Mouse (Mus musculus) stomach, embryonic 16.5 days (tissue): ENCODE measurements at regions not wholly inside any gene's neighbourhood (a gene's known extent, or its start where the extent isn't known, plus 50 kb on each side); places are given as distances from the start of the nearest gene placed in this dataset.

ENCODE experiments used
- ATAC-seq: fragments of 200-750 bp; cut with Nextera tagmentation; 2 replicates; pipeline ENCODE4 v1.8.0; 2017; ENCODE audit warnings: moderate number of reproducible peaks, moderate TSS enrichment; ENCODE audit not compliant: insufficient read depth, low FRiP score
- H3K27ac ChIP-seq: fragments of 300-500 bp; sonication (generic); 2 replicates; pipeline ENCODE4 v1.5.1; 2014; ENCODE audit warnings: low read length
- H3K27me3 ChIP-seq: fragments of 300-500 bp; sonication (generic); 2 replicates; pipeline ENCODE4 v1.6.1; 2014; ENCODE audit warnings: low read length, control low read depth, mixed read lengths; ENCODE audit not compliant: control insufficient read depth, insufficient read depth
- H3K36me3 ChIP-seq: fragments of 300-500 bp; sonication (generic); 2 replicates; pipeline ENCODE4 v1.6.1; 2014; ENCODE audit warnings: low read length; ENCODE audit not compliant: control insufficient read depth, insufficient read depth
- H3K4me1 ChIP-seq: fragments of 300-500 bp; sonication (generic); 2 replicates; pipeline ENCODE4 v1.6.1; 2014; ENCODE audit warnings: low read length, control low read depth, mixed read lengths; ENCODE audit not compliant: control insufficient read depth, insufficient read depth
- H3K4me2 ChIP-seq: fragments of 300-500 bp; sonication (generic); 2 replicates; pipeline ENCODE4 v1.6.1; 2014; ENCODE audit warnings: low read depth, low read length, mixed read lengths
- H3K4me3 ChIP-seq: fragments of 300-500 bp; sonication (generic); replicated peaks from 2 replicates; pipeline ENCODE4 v1.5.1; 2014; ENCODE audit warnings: mild to moderate bottlenecking, low read length
- H3K9ac ChIP-seq: fragments of 300-500 bp; sonication (generic); 2 replicates; pipeline ENCODE4 v1.6.1; 2014; ENCODE audit warnings: low read length
- H3K9me3 ChIP-seq: fragments of 300-500 bp; sonication (generic); replicated peaks from 2 replicates; pipeline ENCODE4 v1.6.1; 2016; ENCODE audit warnings: low read length, control low read depth; ENCODE audit not compliant: control insufficient read depth
- WGBS: fragments of 180-500 bp; shearing (Covaris S2); extraction: QIAGEN DNeasy Blood & Tissue Kit; methylation state at CpG from one replicate; pipeline ENCODE4 v1.1.7; 2014; 5-methylcytosine and 5-hydroxymethylcytosine counted together

GRCm38 (mm10) chr5:118975147-118975546, 414.7 kb downstream of the Med13l start:
- Histone ChIP-seq H3K9ac (no peak overlapping the region), H3K9me3 (no peaks in the 10 kb centered on the region), H3K36me3 (no peaks in the 10 kb centered on the region), H3K4me1 (no peaks in the 10 kb centered on the region), H3K27ac (no peak overlapping the region), H3K4me3 (no peak overlapping the region), H3K4me2 (no peak overlapping the region), H3K27me3 (no peaks in the 10 kb centered on the region; the same call in 1 of the 2 replicates)
- ATAC-seq: no peak
- WGBS: 76% methylated on average over 10 of the region's 10 CpGs

- Histone ChIP-seq H3K4me3 (no peak overlapping the region), H3K9ac (no peak overlapping the region), H3K36me3 (no peaks in the 10 kb centered on the region), H3K27ac (no peak overlapping the region), H3K9me3 (no peaks in the 10 kb centered on the region), H3K4me1 (no peaks in the 10 kb centered on the region), H3K27me3 (no peaks in the 10 kb centered on the region; the same call in 1 of the 2 replicates), H3K4me2 (no peak overlapping the region)
- WGBS: 72% methylated on average over 11 of the region's 11 CpGs
- no peak for ATAC-seq
Measured at GRCm38 (mm10) chr5:118978921-118979630, 418.6 kb downstream of the Med13l start.

- no peak overlapping the region for H3K27ac ChIP-seq
- H3K4me3 ChIP-seq: no peak overlapping the region
- no peak for ATAC-seq
- H3K27me3 ChIP-seq: no peaks in the 10 kb centered on the region; the same call in 1 of the 2 replicates
- H3K36me3 ChIP-seq: no peaks in the 10 kb centered on the region
- H3K9ac ChIP-seq: no peak overlapping the region
- H3K4me1 ChIP-seq: 0 out of 2 replicates have a peak, but pooled peaks cover 2% of the 10 kb centered on the region
- H3K4me2 ChIP-seq: no peak overlapping the region
- H3K9me3 ChIP-seq: no peaks in the 10 kb centered on the region
- WGBS: 46% methylated on average over 16 of the region's 16 CpGs
Measured at GRCm38 (mm10) chr5:118981046-118981445, 420.6 kb downstream of the Med13l start.

GRCm38 (mm10) chr5:118984251-118984650, 423.8 kb downstream of the Med13l start:
- no peaks in the 10 kb centered on the region for H3K9me3 ChIP-seq
- no peak overlapping the region for H3K9ac ChIP-seq
- no peaks in the 10 kb centered on the region for H3K36me3 ChIP-seq
- no peaks in the 10 kb centered on the region; the same call in 1 of the 2 replicates for H3K27me3 ChIP-seq
- ATAC-seq: no peak
- no peak overlapping the region for H3K4me2 ChIP-seq
- no peak overlapping the region for H3K27ac ChIP-seq
- 87% methylated on average over 3 of the region's 3 CpGs for whole genome bisulfite sequencing
- H3K4me1 ChIP-seq: 0 out of 2 replicates have a peak, but pooled peaks cover 2% of the 10 kb centered on the region
- no peak overlapping the region for H3K4me3 ChIP-seq

GRCm38 (mm10) chr5:118984797-118985408, 424.4 kb downstream of the Med13l start:
- H3K4me3 ChIP-seq: no peak overlapping the region
- no peak overlapping the region for H3K27ac ChIP-seq
- no peaks in the 10 kb centered on the region for H3K36me3 ChIP-seq
- H3K9me3 ChIP-seq: no peaks in the 10 kb centered on the region
- peak; percentile 90 for ATAC-seq
- no peaks in the 10 kb centered on the region for H3K27me3 ChIP-seq
- H3K4me1 ChIP-seq: 0 out of 2 replicates have a peak, but pooled peaks cover 2% of the 10 kb centered on the region
- no peak overlapping the region for H3K9ac ChIP-seq
- no peak overlapping the region for H3K4me2 ChIP-seq
- WGBS: 62% methylated on average over 9 of the region's 9 CpGs

- 65% methylated on average over 10 of the region's 10 CpGs for WGBS
- Histone ChIP-seq H3K4me3 (no peak overlapping the region), H3K9ac (no peak overlapping the region), H3K27me3 (no peaks in the 10 kb centered on the region), H3K27ac (no peak overlapping the region), H3K4me1 (0 out of 2 replicates have a peak, but pooled peaks cover 2% of the 10 kb centered on the region), H3K4me2 (no peak overlapping the region), H3K36me3 (no peaks in the 10 kb centered on the region), H3K9me3 (no peaks in the 10 kb centered on the region)
- no peak for ATAC-seq
Measured at GRCm38 (mm10) chr5:118987376-118988000, 427.0 kb downstream of the Med13l start.

GRCm38 (mm10) chr5:118999124-118999523, 438.6 kb downstream of the Med13l start:
- no peaks in the 10 kb centered on the region for H3K36me3 ChIP-seq
- no peak overlapping the region for H3K27ac ChIP-seq
- H3K27me3 ChIP-seq: no peaks in the 10 kb centered on the region; the same call in 1 of the 2 replicates
- no peaks in the 10 kb centered on the region for H3K4me1 ChIP-seq
- 12% methylated on average over 15 of the region's 15 CpGs for WGBS
- H3K4me2 ChIP-seq: no peak overlapping the region
- no peak overlapping the region for H3K4me3 ChIP-seq
- no peak overlapping the region for H3K9ac ChIP-seq
- no peaks in the 10 kb centered on the region for H3K9me3 ChIP-seq
- no peak for ATAC-seq

- Histone ChIP-seq H3K27me3 (peaks cover 14% of the 10 kb centered on the region), H3K36me3 (no peaks in the 10 kb centered on the region), H3K9me3 (no peaks in the 10 kb centered on the region), H3K4me2 (peak overlapping the region; percentile 69), H3K4me3 (peak overlapping the region; percentile 31), H3K4me1 (peaks cover 5% of the 10 kb centered on the region; the same call in 1 of the 2 replicates), H3K9ac (peak overlapping the region; percentile 68), H3K27ac (no peak overlapping the region)
- WGBS: 2% methylated on average over 34 of the region's 34 CpGs
- ATAC-seq: no peak
Measured at GRCm38 (mm10) chr5:119005825-119006471, 445.5 kb downstream of the Med13l start.
